Mouse (Mus musculus): Measurements from ENCODE around the gene Col24a1. TPM values are rescaled to one million over a fixed set of nuclear protein-coding genes. Genes with fewer than 3 reads are reported as not detected.

Col24a1 gene
- polyA plus RNA-seq, 1 experiment from 2014 or later: 3.1 TPM

DNA sequence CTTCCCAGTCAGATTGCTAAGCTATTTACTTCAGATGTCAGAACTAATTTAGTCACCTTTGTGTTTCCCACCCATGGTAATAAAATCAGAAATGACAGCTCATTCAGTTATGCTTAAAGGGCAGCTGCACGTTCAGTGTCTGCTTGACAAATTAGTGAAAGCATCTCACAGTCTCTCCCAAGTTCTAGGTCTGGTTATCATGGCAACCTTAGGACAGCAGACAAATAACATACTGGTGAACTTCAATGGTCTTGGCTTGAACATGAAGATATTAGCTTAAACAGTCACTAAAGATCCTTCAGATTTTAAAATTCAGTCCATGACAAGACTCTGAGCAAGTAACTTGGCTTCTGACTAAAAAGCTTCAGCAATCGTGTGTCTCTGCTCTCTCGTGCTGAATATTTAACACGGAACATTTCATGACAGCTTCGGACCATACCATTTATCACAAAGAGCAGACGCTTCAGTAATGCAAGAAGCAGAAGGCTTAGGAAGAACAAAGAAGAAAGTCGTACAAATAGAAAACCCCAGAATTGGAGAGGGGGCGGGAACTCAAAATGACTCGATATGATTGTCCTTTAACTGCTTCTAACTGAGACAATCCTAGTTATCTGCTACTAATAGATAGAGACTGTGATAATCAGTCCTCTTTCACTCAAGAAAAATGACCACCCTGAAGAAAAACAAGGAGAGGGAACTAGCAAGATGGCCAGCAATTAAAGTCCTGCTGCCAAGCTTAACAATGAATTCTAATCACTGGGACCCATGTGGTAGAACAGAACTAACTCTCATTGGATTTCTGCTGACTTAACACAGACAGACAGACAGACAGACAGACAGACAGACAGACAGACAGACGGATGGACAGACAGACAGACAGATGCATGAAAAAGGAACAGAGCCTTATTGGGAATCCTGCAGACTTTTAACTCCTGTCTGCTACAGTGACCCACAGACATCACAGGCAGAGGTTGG is 256.5 kb downstream of the Col24a1 start:
- WGBS: 71% methylated on average over 10 of the region's 10 CpGs
- no peaks in the 10 kb centered on the region for H3K36me3 ChIP-seq
- no peak overlapping the region for H3K9ac ChIP-seq
- ATAC-seq: no peak
- H3K4me1 ChIP-seq (replicated peaks): no peaks in the 10 kb centered on the region
- H3K27ac ChIP-seq: no peak overlapping the region
- no peaks in the 10 kb centered on the region for H3K9me3 ChIP-seq
- no peak overlapping the region for H3K4me3 ChIP-seq (replicated peaks)
- no peak overlapping the region for H3K4me2 ChIP-seq (replicated peaks)
- H3K27me3 ChIP-seq (replicated peaks): no peaks in the 10 kb centered on the region

GRCm38 (mm10) chr3:145550216-145550615 is 257.9 kb downstream of the Col24a1 start:
- Histone ChIP-seq H3K27ac (no peak overlapping the region), H3K4me2 (replicated peaks) (no peak overlapping the region), H3K9me3 (no peaks in the 10 kb centered on the region), H3K27me3 (replicated peaks) (no peaks in the 10 kb centered on the region), H3K4me1 (replicated peaks) (no peaks in the 10 kb centered on the region), H3K4me3 (replicated peaks) (no peak overlapping the region), H3K9ac (no peak overlapping the region), H3K36me3 (no peaks in the 10 kb centered on the region)
- 87% methylated on average over 3 of the region's 3 CpGs for WGBS
- no peak for ATAC-seq

- 80% methylated on average over 2 of the region's 2 CpGs for WGBS
- H3K27me3 ChIP-seq (replicated peaks): no peaks in the 10 kb centered on the region
- H3K27ac ChIP-seq: no peak overlapping the region
- ATAC-seq: no peak
- no peak overlapping the region for H3K4me2 ChIP-seq (replicated peaks)
- no peaks in the 10 kb centered on the region for H3K36me3 ChIP-seq
- H3K4me1 ChIP-seq (replicated peaks): no peaks in the 10 kb centered on the region
- H3K9ac ChIP-seq: no peak overlapping the region
- no peaks in the 10 kb centered on the region for H3K9me3 ChIP-seq
- no peak overlapping the region for H3K4me3 ChIP-seq (replicated peaks)
These were observed 262.1 kb downstream of the Col24a1 start for GRCm38 (mm10) chr3:145554388-145554787.

DNA sequence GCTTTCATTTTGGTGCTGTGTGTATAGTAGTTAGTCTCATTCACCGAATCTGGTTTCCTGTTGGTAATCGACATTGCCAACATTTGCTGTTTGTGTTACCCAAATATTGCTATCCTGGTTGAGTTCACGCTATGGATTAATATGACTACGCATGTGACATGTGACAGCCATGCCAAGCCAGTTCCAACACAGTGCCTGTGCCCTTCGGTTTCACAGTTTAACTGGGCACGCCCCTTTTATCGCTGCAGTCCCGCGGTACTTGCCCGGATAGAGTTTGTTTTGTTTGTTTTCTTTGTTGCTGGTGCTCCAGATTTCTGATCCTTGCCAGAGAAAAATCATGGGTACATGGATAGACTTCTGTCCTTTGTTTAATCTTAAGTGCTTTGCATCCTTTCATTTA is 263.9 kb downstream of the Col24a1 start:
- no peak overlapping the region for H3K9ac ChIP-seq
- no peak overlapping the region for H3K27ac ChIP-seq
- no peaks in the 10 kb centered on the region for H3K36me3 ChIP-seq
- no peaks in the 10 kb centered on the region for H3K27me3 ChIP-seq (replicated peaks)
- no peaks in the 10 kb centered on the region for H3K9me3 ChIP-seq
- WGBS: 90% methylated on average over 10 of the region's 10 CpGs
- no peak overlapping the region for H3K4me2 ChIP-seq (replicated peaks)
- ATAC-seq: no peak
- no peaks in the 10 kb centered on the region for H3K4me1 ChIP-seq (replicated peaks)
- no peak overlapping the region for H3K4me3 ChIP-seq (replicated peaks)

DNA sequence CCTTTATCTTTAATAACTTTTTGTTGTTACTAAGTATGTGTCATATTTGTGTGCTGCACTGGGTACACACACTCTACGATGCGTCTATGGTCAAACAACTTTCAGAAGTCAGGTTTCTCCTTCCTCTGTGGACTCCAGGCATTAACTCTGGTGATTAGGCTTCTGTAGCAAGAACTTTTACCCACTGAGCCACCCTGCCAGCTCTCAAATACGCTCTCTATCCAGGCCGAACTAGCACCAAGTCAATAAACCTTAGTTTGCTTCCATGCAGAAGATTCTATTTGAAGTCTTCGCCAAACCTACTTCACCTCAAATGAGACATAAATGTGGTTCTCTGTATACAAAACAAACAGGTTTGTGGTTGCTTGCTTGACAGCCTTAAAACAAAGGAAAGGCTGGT is 267.4 kb downstream of the Col24a1 start:
- Histone ChIP-seq H3K4me1 (replicated peaks) (no peaks in the 10 kb centered on the region), H3K36me3 (no peaks in the 10 kb centered on the region), H3K4me2 (replicated peaks) (no peak overlapping the region), H3K9ac (no peak overlapping the region), H3K27me3 (replicated peaks) (no peaks in the 10 kb centered on the region), H3K27ac (no peak overlapping the region), H3K4me3 (replicated peaks) (no peak overlapping the region), H3K9me3 (no peaks in the 10 kb centered on the region)
- no peak for ATAC-seq
- 93% methylated on average over 5 of the region's 5 CpGs for WGBS

GRCm38 (mm10) chr3:145560117-145560516 is 267.8 kb downstream of the Col24a1 start:
- WGBS: 83% methylated on average over 4 of the region's 4 CpGs
- no peak overlapping the region for H3K4me2 ChIP-seq (replicated peaks)

GRCm38 (mm10) chr3:145574468-145574867 is 282.2 kb downstream of the Col24a1 start:
- ATAC-seq: no peak
- peaks cover 10% of the 10 kb centered on the region for H3K4me1 ChIP-seq (replicated peaks)
- no peak overlapping the region for H3K27ac ChIP-seq
- no peak overlapping the region for H3K4me2 ChIP-seq (replicated peaks)
- H3K27me3 ChIP-seq (replicated peaks): no peaks in the 10 kb centered on the region
- peaks cover 14% of the 10 kb centered on the region for H3K36me3 ChIP-seq
- H3K9ac ChIP-seq: no peak overlapping the region
- no peak overlapping the region for H3K4me3 ChIP-seq (replicated peaks)
- H3K9me3 ChIP-seq: no peaks in the 10 kb centered on the region
- WGBS: 86% methylated on average over 3 of the region's 3 CpGs

More at GRCm38 (mm10) chr3:145560117-145560516, 267.8 kb downstream of the Col24a1 start:
- Histone ChIP-seq H3K9ac (no peak overlapping the region), H3K36me3 (no peaks in the 10 kb centered on the region), H3K27ac (no peak overlapping the region), H3K27me3 (replicated peaks) (no peaks in the 10 kb centered on the region), H3K9me3 (no peaks in the 10 kb centered on the region), H3K4me1 (replicated peaks) (no peaks in the 10 kb centered on the region), H3K4me3 (replicated peaks) (no peak overlapping the region)
- ATAC-seq: no peak

- no peak overlapping the region for H3K4me2 ChIP-seq (replicated peaks)
- peaks cover 18% of the 10 kb centered on the region for H3K36me3 ChIP-seq
- no peak; the same call in 1 of the 2 replicates for ATAC-seq
- no peak overlapping the region for H3K27ac ChIP-seq
- H3K27me3 ChIP-seq (replicated peaks): no peaks in the 10 kb centered on the region
- H3K9ac ChIP-seq: no peak overlapping the region
- 83% methylated on average over 7 of the region's 7 CpGs for WGBS
- H3K4me1 ChIP-seq (replicated peaks): peaks cover 10% of the 10 kb centered on the region
- H3K4me3 ChIP-seq (replicated peaks): peak overlapping the region; percentile 85; the same call in 1 of the 2 replicates
- no peaks in the 10 kb centered on the region for H3K9me3 ChIP-seq
These were observed 283.1 kb downstream of the Col24a1 start for GRCm38 (mm10) chr3:145575340-145575739.

- peaks cover 18% of the 10 kb centered on the region for H3K36me3 ChIP-seq
- ATAC-seq: peak; percentile 91
- H3K9ac ChIP-seq: peak within 1 kb of the TSS; percentile 69
- no peaks in the 10 kb centered on the region for H3K27me3 ChIP-seq (replicated peaks)
- no peaks in the 10 kb centered on the region for H3K9me3 ChIP-seq
- H3K4me3 ChIP-seq (replicated peaks): peak within 1 kb of the TSS; percentile 85
- H3K27ac ChIP-seq: peak within 1 kb of the TSS; percentile 71
- H3K4me1 ChIP-seq (replicated peaks): peaks cover 10% of the 10 kb centered on the region
- peak within 1 kb of the TSS; percentile 73 for H3K4me2 ChIP-seq (replicated peaks)
- 5% methylated on average over 37 of the region's 37 CpGs for WGBS
These were observed 283.6 kb downstream of the Col24a1 start, which contains the start of gene Znhit6 for GRCm38 (mm10) chr3:145575743-145576481. TSS of gene Znhit6 (plus strand) at chr3:145576205.

GRCm38 (mm10) chr3:145576482-145576822 is 284.2 kb downstream of the Col24a1 start:
- Histone ChIP-seq H3K4me1 (replicated peaks) (peaks cover 10% of the 10 kb centered on the region), H3K27me3 (replicated peaks) (no peaks in the 10 kb centered on the region), H3K27ac (peak overlapping the region; percentile 71), H3K36me3 (peaks cover 21% of the 10 kb centered on the region), H3K4me2 (replicated peaks) (peak overlapping the region; percentile 73), H3K4me3 (replicated peaks) (peak overlapping the region; percentile 85), H3K9me3 (no peaks in the 10 kb centered on the region), H3K9ac (peak overlapping the region; percentile 69)
- peak; percentile 77 for ATAC-seq
- under 1% methylated on average over 11 of the region's 11 CpGs for WGBS

DNA sequence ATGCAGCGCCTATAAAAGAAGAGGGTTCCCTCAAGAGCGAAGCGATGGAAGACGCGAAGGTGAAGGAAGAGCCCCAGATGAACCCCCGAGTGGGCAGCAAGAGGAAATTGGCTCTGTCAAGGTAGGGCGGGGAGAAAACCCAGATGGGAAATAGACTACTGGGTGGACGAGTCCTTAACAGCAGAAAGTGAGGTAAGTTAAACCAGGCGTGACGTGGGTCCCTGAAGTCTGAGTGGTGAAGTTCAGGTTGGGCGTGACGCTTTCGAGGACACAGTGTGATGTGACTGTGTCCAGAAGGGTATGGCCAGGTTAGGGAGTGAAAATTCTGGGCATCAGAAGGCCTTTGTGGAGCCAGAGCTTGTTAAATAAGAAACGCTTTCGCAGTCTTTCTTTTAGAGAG is 284.6 kb downstream of the Col24a1 start:
- WGBS: 27% methylated on average over 15 of the region's 15 CpGs
- Histone ChIP-seq H3K9ac (peak overlapping the region; percentile 69), H3K4me2 (replicated peaks) (peak overlapping the region; percentile 73), H3K27me3 (replicated peaks) (no peaks in the 10 kb centered on the region), H3K9me3 (no peaks in the 10 kb centered on the region), H3K36me3 (peaks cover 21% of the 10 kb centered on the region), H3K4me3 (replicated peaks) (peak overlapping the region; percentile 85), H3K4me1 (replicated peaks) (peaks cover 10% of the 10 kb centered on the region), H3K27ac (no peak overlapping the region; the same call in 1 of the 2 replicates)
- peak; percentile 4; the same call in 1 of the 2 replicates for ATAC-seq

- ATAC-seq: no peak
- no peak overlapping the region for H3K27ac ChIP-seq
- WGBS: 76% methylated on average over 4 of the region's 4 CpGs
These were observed 290.8 kb downstream of the Col24a1 start for GRCm38 (mm10) chr3:145583043-145583442.

More at GRCm38 (mm10) chr3:145583043-145583442, 290.8 kb downstream of the Col24a1 start:
- Histone ChIP-seq H3K4me1 (replicated peaks) (no peaks in the 10 kb centered on the region), H3K4me3 (replicated peaks) (no peak overlapping the region), H3K9ac (no peak overlapping the region), H3K9me3 (no peaks in the 10 kb centered on the region), H3K27me3 (replicated peaks) (no peaks in the 10 kb centered on the region), H3K4me2 (replicated peaks) (no peak overlapping the region), H3K36me3 (peaks cover 36% of the 10 kb centered on the region)
